Mouse (Mus musculus) stomach, adult 2 months (tissue): ENCODE measurements around the gene Srpk3. TPM values are rescaled to one million over a fixed set of nuclear protein-coding genes. Genes with fewer than 3 reads are reported as not detected.

Experiments
- polyA plus RNA-seq: library from polyadenylated mRNA; depleted of rRNA; stranded (reverse); fragments of >200 nt; gene quantifications from 2 replicates; pipeline ENCODE4 v1.2.3, GENCODE M21; 2012; rRNA removed

Gene Srpk3
- 4.5 and 7.2 TPM in 2 replicates for polyA plus RNA-seq

GRCm38 (mm10) chrX:73774168-73774760 lies at the start of gene Srpk3:
Gene Srpk3, plus strand, starts transcription at chrX:73774405.

GRCm38 (mm10) chrX:73756334-73757140 lies 17.7 kb upstream of the Srpk3 start, which contains the start of gene Plxnb3:
Gene Plxnb3, plus strand, starts transcription at chrX:73757090.

GRCm38 (mm10) chrX:73786364-73787224 lies 12.4 kb downstream of the Srpk3 start, which contains the start of the genes Idh3g and Ssr4:
Gene Idh3g, minus strand, starts transcription at chrX:73786897.
Gene Ssr4, plus strand, starts transcription at chrX:73787028.

GRCm38 (mm10) chrX:73824185-73825151 lies 50.3 kb downstream of the Srpk3 start, which contains the start of gene Pdzd4:
Gene Pdzd4, minus strand, starts transcription at chrX:73824969.

Other genes with a start within 250 kb of the Srpk3 start
- 0.37 and 0.69 TPM in 2 replicates for gene Dusp9, start 135.0 kb upstream of the Srpk3 start, polyA plus RNA-seq
- 11.4 and 14.7 TPM in 2 replicates for gene Pnck, start 114.3 kb upstream of the Srpk3 start, polyA plus RNA-seq
- 39.7 and 46.3 TPM in 2 replicates for gene Slc6a8, start 101.3 kb upstream of the Srpk3 start, polyA plus RNA-seq
- gene Bcap31, start 58.2 kb upstream of the Srpk3 start, polyA plus RNA-seq = 10.6 and 15.5 TPM in 2 replicates
- 6.8 and 7.9 TPM in 2 replicates for gene Abcd1, start 57.8 kb upstream of the Srpk3 start, polyA plus RNA-seq
- gene Plxnb3, start 17.3 kb upstream of the Srpk3 start, polyA plus RNA-seq = 0.62 and 1.2 TPM in 2 replicates
- gene Idh3g, start 12.5 kb downstream of the Srpk3 start, polyA plus RNA-seq = 58.7 and 79.3 TPM in 2 replicates
- 200 and 291 TPM in 2 replicates for gene Ssr4, start 12.6 kb downstream of the Srpk3 start, polyA plus RNA-seq
- 1.1 and 1.2 TPM in 2 replicates for gene Pdzd4, start 50.6 kb downstream of the Srpk3 start, polyA plus RNA-seq
- not detected in 2 replicates for gene Avpr2, start 117.7 kb downstream of the Srpk3 start, polyA plus RNA-seq
- gene L1cam, start 121.7 kb downstream of the Srpk3 start, polyA plus RNA-seq = 3.9 and 7.1 TPM in 2 replicates
- 5.4 and 6.4 TPM in 2 replicates for gene Arhgap4, start 147.5 kb downstream of the Srpk3 start, polyA plus RNA-seq
- 23.5 and 31.0 TPM in 2 replicates for gene Naa10, start 147.5 kb downstream of the Srpk3 start, polyA plus RNA-seq
- 1.8 and 2.2 TPM in 2 replicates for gene Renbp, start 156.4 kb downstream of the Srpk3 start, polyA plus RNA-seq
- 33.9 and 36.4 TPM in 2 replicates for gene Hcfc1, start 192.0 kb downstream of the Srpk3 start, polyA plus RNA-seq
- gene Irak1, start 249.5 kb downstream of the Srpk3 start, polyA plus RNA-seq = 84.8 and 95.6 TPM in 2 replicates